In the genomic region with DNA sequence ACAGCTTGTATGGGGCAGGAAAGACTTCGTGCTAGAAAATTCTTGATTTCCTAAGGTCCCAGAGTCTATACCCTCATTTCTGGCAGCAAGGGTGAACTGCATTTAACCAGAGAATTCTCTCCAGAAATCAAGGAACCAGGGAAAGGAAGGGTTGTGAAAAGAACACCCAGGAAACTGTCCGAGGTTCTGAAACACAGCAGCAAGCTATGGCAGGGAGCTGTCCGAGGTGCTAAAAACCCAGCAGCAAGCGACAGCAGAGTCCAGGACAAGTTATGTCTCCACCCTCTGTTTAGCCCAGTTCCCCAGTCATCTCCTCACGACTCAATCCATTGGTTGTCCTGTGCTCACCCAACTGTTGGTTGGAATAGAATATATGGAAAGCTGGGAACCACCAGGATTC, we compare ENCODE assay signal across 8 mouse cellular contexts.
DNase-seq lines count a peak whose midpoint lies in the region; ATAC-seq lines count a peak whose summit lies in the region.

No protein-coding gene starts in this region.

- DNase-seq in layer of hippocampus, adult 11-12 months (ENCODE audit: low spot score), result peak; percentile 30
- no peak for DNase-seq in layer of hippocampus, postnatal 36 days
- DNase-seq in Muller cell, postnatal 12 days (ENCODE audit: inconsistent ontology term), result peak; percentile 60
- DNase-seq in kidney, adult 9 months, result peak; percentile 70
- DNase-seq in urinary bladder, postnatal 14 days (ENCODE audit: low spot score), result peak; percentile 82

- peak; percentile 82 for ATAC-seq in common myeloid progenitor, adult 5-6 weeks (replicated peaks; ENCODE audit: low read depth, poor library complexity, severe bottlenecking)
- peak; percentile 80 for ATAC-seq in megakaryocyte progenitor cell, adult 5-6 weeks (replicated peaks; ENCODE audit: poor library complexity)
- no peak for ATAC-seq in erythroblast, adult 5-6 weeks (replicated peaks; ENCODE audit: low FRiP score, poor library complexity, severe bottlenecking)

Comparison
In these comparisons a context has a peak if more than half of its experiments do, and no peak if none do; other contexts are left out.
1. DNase-seq: peak in layer of hippocampus, adult 11-12 months (single experiment), Muller cell, postnatal 12 days (single experiment), kidney, adult 9 months (single experiment) and urinary bladder, postnatal 14 days (single experiment); none in layer of hippocampus, postnatal 36 days (0 of 2).